Mouse (Mus musculus) cerebellum, adult 11-12 months (tissue): Measurements from ENCODE around the gene Mfsd12.
A peak's percentile ranks its signal among the peaks of the same experiment; 100 is the strongest.

Source experiments
- DNase-seq: peaks from one replicate; pipeline ENCODE4 v3.0.0; 2022

Gene Mfsd12

GRCm38 (mm10) chr10:81356352-81356990 lies 820 bp upstream of the Mfsd12 start:
- peak; percentile 45 for DNase-seq

GRCm38 (mm10) chr10:81358209-81358608 lies 918 bp downstream of the Mfsd12 start:
- peak; percentile 60 for DNase-seq

GRCm38 (mm10) chr10:81358841-81359240 lies 1.6 kb downstream of the Mfsd12 start:
- no peak for DNase-seq

- no peak for DNase-seq
Observed at GRCm38 (mm10) chr10:81360721-81361120, 3.4 kb downstream of the Mfsd12 start.

- DNase-seq = no peak
Observed at GRCm38 (mm10) chr10:81362336-81362949, 5.2 kb downstream of the Mfsd12 start.

- DNase-seq = no peak
Observed at GRCm38 (mm10) chr10:81363436-81364346, 6.4 kb downstream of the Mfsd12 start.

GRCm38 (mm10) chr10:81364666-81365065 lies 7.4 kb downstream of the Mfsd12 start:
- DNase-seq = no peak

GRCm38 (mm10) chr10:81365073-81365472 lies 7.8 kb downstream of the Mfsd12 start:
- no peak for DNase-seq

- no peak for DNase-seq
Observed at GRCm38 (mm10) chr10:81365672-81366476, 8.6 kb downstream of the Mfsd12 start, which contains the start of gene 4930404N11Rik. 4930404N11Rik (minus strand) TSS chr10:81365816.

- no peak for DNase-seq
Observed at GRCm38 (mm10) chr10:81366477-81367206, 9.4 kb downstream of the Mfsd12 start.

- no peak for DNase-seq
Observed at GRCm38 (mm10) chr10:81367207-81367495, 9.9 kb downstream of the Mfsd12 start.

- DNase-seq = no peak
Observed at GRCm38 (mm10) chr10:81375322-81375721, 18.0 kb downstream of the Mfsd12 start.

- no peak for DNase-seq
Observed at GRCm38 (mm10) chr10:81376561-81377361, 19.5 kb downstream of the Mfsd12 start.

GRCm38 (mm10) chr10:81377362-81377664 lies 20.0 kb downstream of the Mfsd12 start:
- no peak for DNase-seq

GRCm38 (mm10) chr10:81377793-81378552 lies 20.7 kb downstream of the Mfsd12 start, which contains the start of gene Fzr1:
Fzr1 (minus strand) TSS chr10:81378516.
- DNase-seq = no peak

GRCm38 (mm10) chr10:81378553-81379182 lies 21.4 kb downstream of the Mfsd12 start:
- peak; percentile 100 for DNase-seq

GRCm38 (mm10) chr10:81379183-81379553 lies 21.9 kb downstream of the Mfsd12 start:
- no peak for DNase-seq

- peak; percentile 68 for DNase-seq
Observed at GRCm38 (mm10) chr10:81379809-81380378, 22.6 kb downstream of the Mfsd12 start.

GRCm38 (mm10) chr10:81382039-81382438 lies 24.7 kb downstream of the Mfsd12 start:
- DNase-seq = no peak
